Mouse (Mus musculus) ES-E14 (cell line): Measurements from ENCODE around the gene Mycs. TPM values are rescaled to one million over a fixed set of nuclear protein-coding genes. Genes with fewer than 3 reads are reported as not detected.

Source experiments
- DNase-seq: peaks from one replicate; pipeline ENCODE4 v3.0.0-alpha.2; 2013; ENCODE audit warnings: low read depth, low spot score
- H3K27ac ChIP-seq: 2 replicates; pipeline ENCODE4 v1.5.1; 2012; ENCODE audit warnings: low read depth, mild to moderate bottlenecking, low read length, moderate library complexity, mixed read lengths; ENCODE audit not compliant: poor library complexity, insufficient read depth, severe bottlenecking
- H3K36me3 ChIP-seq: 2 replicates; pipeline ENCODE4 v1.6.1; 2012; ENCODE audit warnings: mild to moderate bottlenecking, low read length, moderate library complexity, mixed read lengths; ENCODE audit not compliant: control insufficient read depth, poor library complexity, insufficient read depth, severe bottlenecking
- H3K4me1 ChIP-seq, 2 experiments: fragments of 150-350 bp in 1 of 2; sonication (generic) in 1 of 2; 2 replicates each; pipeline ENCODE4 v1.6.1; 2012; ENCODE audit warnings: low read length in 2 of 2, mild to moderate bottlenecking in 1 of 2, mixed read lengths in 1 of 2; ENCODE audit not compliant: control insufficient read depth in 2 of 2, insufficient read depth in 2 of 2, poor library complexity in 1 of 2
- H3K4me3 ChIP-seq, 2 experiments: fragments of 150-350 bp in 1 of 2; sonication (generic) in 1 of 2; 2 replicates each; pipeline ENCODE4 v1.5.1; 2012; ENCODE audit warnings: low read length in 2 of 2, low read depth in 1 of 2, mild to moderate bottlenecking in 1 of 2, mixed read lengths in 1 of 2; ENCODE audit not compliant: insufficient read depth in 1 of 2, poor library complexity in 1 of 2, severe bottlenecking in 1 of 2
- H3K9ac ChIP-seq: 2 replicates; pipeline ENCODE4 v1.6.1; 2012; ENCODE audit warnings: low read depth, mild to moderate bottlenecking, low read length, mixed read lengths; ENCODE audit not compliant: poor library complexity, insufficient read depth, severe bottlenecking
- H3K9me3 ChIP-seq: fragments of 150-350 bp; sonication (generic); 2 replicates; pipeline ENCODE4 v1.6.1; 2012; ENCODE audit warnings: low read depth, mild to moderate bottlenecking, low read length; ENCODE audit not compliant: control insufficient read depth, insufficient read depth
- CHD2 ChIP-seq: IDR thresholded peaks from 2 replicates; pipeline ENCODE4 v1.6.1; 2014; ENCODE audit warnings: mild to moderate bottlenecking, low read depth, low read length, inconsistent platforms
- HCFC1 ChIP-seq: IDR thresholded peaks from 2 replicates; pipeline ENCODE4 v1.6.1; 2012; ENCODE audit warnings: low read length, inconsistent platforms, borderline replicate concordance; ENCODE audit not compliant: insufficient read depth
- MAFK ChIP-seq: IDR thresholded peaks from 2 replicates; pipeline ENCODE4 v1.6.1; 2014; ENCODE audit warnings: mild to moderate bottlenecking, low read depth, low read length, inconsistent platforms; ENCODE audit not compliant: insufficient read depth
- ZC3H11A ChIP-seq: IDR thresholded peaks from 2 replicates; pipeline ENCODE4 v1.6.1; 2012; ENCODE audit warnings: low read depth, mild to moderate bottlenecking, inconsistent platforms, low read length, borderline replicate concordance
- ZNF384 ChIP-seq: IDR thresholded peaks from 2 replicates; pipeline ENCODE4 v1.6.1; 2012; ENCODE audit warnings: low read depth, low read length, inconsistent platforms
- in situ Hi-C, 2 experiments: fragments of 600-800 bp; cut with MboI; formaldehyde crosslinking; loops; one replicate each; pipeline ENCODE4 v1.15.1; 2025; ENCODE audit warnings: low sequenced_read_pairs in 2 of 2, inconsistent platforms in 1 of 2; ENCODE audit not compliant: unreplicated experiment in 2 of 2
- total RNA-seq: library from RNA; depleted of rRNA; stranded (reverse); fragments of 300-350 nt; gene quantifications from 2 replicates; pipeline ENCODE4 v1.2.3, GENCODE M21; 2012; rRNA removed

Mycs gene
- not detected in 2 replicates for total RNA-seq

GRCm38 (mm10) chrX:5469165-5469564 lies at the start of gene Mycs:
Mycs (minus strand) TSS chrX:5469265.
- H3K9me3 ChIP-seq: no peaks in the 10 kb centered on the region
- no peak for DNase-seq
- no peaks in the 10 kb centered on the region for H3K4me1 ChIP-seq
- in situ Hi-C loops: no loop called here
- 0 out of 2 replicates have a peak within 1 kb of the TSS, but pooled peaks have one; percentile 43 for H3K9ac ChIP-seq
- TF ChIP-seq HCFC1 (no peak), CHD2 (no peak), ZNF384 (no peak), MAFK (no peak), ZC3H11A (no peak)
- no peak within 1 kb of the TSS for H3K27ac ChIP-seq
- no peaks in the 10 kb centered on the region for H3K36me3 ChIP-seq
- H3K4me3 ChIP-seq: peak within 1 kb of the TSS; percentile 21 to 57; a peak in 3 of 4 replicates

DNA sequence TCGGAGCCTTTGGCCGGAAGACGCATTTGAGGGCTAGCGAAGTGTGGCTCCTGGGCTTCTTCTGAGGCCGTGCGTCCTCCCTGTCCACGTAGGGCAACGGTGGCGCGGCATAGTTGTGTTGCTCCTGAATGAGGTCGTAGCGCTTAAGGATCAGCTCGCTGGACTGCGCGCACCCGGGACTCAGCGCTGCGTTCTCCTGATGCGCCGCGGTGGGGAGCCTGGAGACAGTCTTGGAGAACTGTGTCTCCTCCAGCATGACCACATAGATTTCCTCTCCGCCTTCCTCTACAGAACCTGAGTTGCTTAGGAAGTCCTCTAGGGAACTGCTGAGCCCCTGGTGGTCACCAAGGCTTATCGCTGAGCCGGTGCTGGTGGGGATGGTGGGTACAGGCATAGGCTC lies 1.0 kb downstream of the Mycs start:
- no peak for DNase-seq
- H3K9ac ChIP-seq: 0 out of 2 replicates have a peak overlapping the region, but pooled peaks have one; percentile 43
- H3K36me3 ChIP-seq: no peaks in the 10 kb centered on the region
- TF ChIP-seq HCFC1 (no peak), ZNF384 (no peak)
- in situ Hi-C loops: no loop called here
- no peak overlapping the region for H3K27ac ChIP-seq
- H3K4me1 ChIP-seq: no peaks in the 10 kb centered on the region
- H3K9me3 ChIP-seq: no peaks in the 10 kb centered on the region
- H3K4me3 ChIP-seq: peak overlapping the region; percentile 21 to 57; a peak in 3 of 4 replicates

Other genes starting within 250 kb of the Mycs start
- gene Btbd35f7, start 199.8 kb upstream of the Mycs start, total RNA-seq: not detected in 2 replicates